Mouse (Mus musculus) brain, embryonic 14.5 days (tissue): ENCODE results near the gene Aknad1.

Experiments
- CTCF ChIP-seq: fragments of 200-500 bp; IDR thresholded peaks from 2 replicates; pipeline ENCODE4 v1.5.1; 2012; ENCODE audit warnings: inconsistent platforms, mild to moderate bottlenecking, moderate library complexity, borderline replicate concordance; ENCODE audit not compliant: insufficient read depth, insufficient read length; ENCODE audit errors: extremely low read depth
- POLR2A ChIP-seq: fragments of 200-500 bp; IDR thresholded peaks from 2 replicates; pipeline ENCODE4 v1.6.1; 2012; ENCODE audit warnings: mild to moderate bottlenecking, inconsistent platforms, borderline replicate concordance; ENCODE audit not compliant: poor library complexity, insufficient read depth, insufficient read length, severe bottlenecking; ENCODE audit errors: extremely low read depth

DNA sequence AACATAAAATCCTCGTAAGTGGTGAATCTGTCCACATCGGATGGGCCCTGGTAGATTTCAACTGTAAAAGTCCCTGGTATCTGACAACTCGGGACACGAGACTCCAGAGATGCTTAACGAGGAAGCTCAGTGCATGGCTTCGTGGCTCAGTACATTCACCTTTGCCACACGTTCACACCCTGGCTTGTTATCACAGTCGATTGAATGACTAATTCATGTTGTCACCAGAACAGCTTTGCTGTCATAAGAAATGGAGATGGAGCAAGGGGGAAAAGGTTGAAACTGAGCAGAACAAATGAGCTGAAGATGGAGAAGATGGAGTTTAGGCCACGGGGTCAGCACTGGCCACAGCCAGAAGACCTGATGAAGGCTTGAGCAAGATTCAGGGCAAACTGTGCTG, 18.1 kb downstream of the Aknad1 start:
- no peak for TF ChIP-seq POLR2A
- TF ChIP-seq CTCF = no peak
